Mouse (Mus musculus): Measurements from ENCODE around the gene Atxn2l. TPM values are rescaled to one million over a fixed set of nuclear protein-coding genes. Genes with fewer than 3 reads are reported as not detected.

The Atxn2l gene
- 10 to 100 TPM; 57.0 to 70.7 TPM for total RNA-seq (2021)
- long read RNA-seq, experiment 1, partial matches to known transcripts = 7 of 23 reads
- long read RNA-seq, experiment 1, other reads (novel, unspliced or antisense) = 16 of 23 reads
- long read RNA-seq, experiment 2, partial matches to known transcripts = 6 of 27 reads
- long read RNA-seq, experiment 2, other reads (novel, unspliced or antisense) = 21 of 27 reads

GRCm38 (mm10) chr7:126503273-126503878, at the start of gene Atxn2l:
TSS of gene Atxn2l (minus strand) at chr7:126503437.
- peak; percentile 97 to 99 for DNase-seq (ENCODE audit: low spot score in 2 of 2)

- no peak for DNase-seq (ENCODE audit: low spot score in 2 of 2)
Observed at GRCm38 (mm10) chr7:126545631-126546030, 42.4 kb upstream of the Atxn2l start.

- no peak for DNase-seq (ENCODE audit: low spot score in 2 of 2)
Observed at GRCm38 (mm10) chr7:126541661-126542060, 38.4 kb upstream of the Atxn2l start.

- DNase-seq (ENCODE audit: low spot score in 2 of 2) = no peak
Observed at GRCm38 (mm10) chr7:126537820-126538585, 34.8 kb upstream of the Atxn2l start.

- DNase-seq (ENCODE audit: low spot score in 2 of 2) = no peak
Observed at GRCm38 (mm10) chr7:126536466-126536865, 33.2 kb upstream of the Atxn2l start.

- no peak for DNase-seq (ENCODE audit: low spot score in 2 of 2)
Observed at GRCm38 (mm10) chr7:126535766-126536165, 32.5 kb upstream of the Atxn2l start.

- DNase-seq (ENCODE audit: low spot score in 2 of 2) = no peak
Observed at GRCm38 (mm10) chr7:126533434-126533833, 30.2 kb upstream of the Atxn2l start.

GRCm38 (mm10) chr7:126528166-126528577, 24.9 kb upstream of the Atxn2l start:
- DNase-seq (ENCODE audit: low spot score in 2 of 2) = peak in 1 of 2 experiments; percentile 13

- DNase-seq (ENCODE audit: low spot score in 2 of 2) = no peak
Observed at GRCm38 (mm10) chr7:126523316-126523715, 20.1 kb upstream of the Atxn2l start.

GRCm38 (mm10) chr7:126519513-126519912, 16.3 kb upstream of the Atxn2l start:
- DNase-seq (ENCODE audit: low spot score in 2 of 2) = peak in 1 of 2 experiments; percentile 30

- no peak for DNase-seq (ENCODE audit: low spot score in 2 of 2)
Observed at GRCm38 (mm10) chr7:126518261-126518941, 15.2 kb upstream of the Atxn2l start.

- no peak for DNase-seq (ENCODE audit: low spot score in 2 of 2)
Observed at GRCm38 (mm10) chr7:126511287-126511686, 8.1 kb upstream of the Atxn2l start.

- DNase-seq (ENCODE audit: low spot score in 2 of 2) = no peak
Observed at GRCm38 (mm10) chr7:126507126-126507778, 4.0 kb upstream of the Atxn2l start.

- DNase-seq (ENCODE audit: low spot score in 2 of 2) = no peak
Observed at GRCm38 (mm10) chr7:126504913-126505312, 1.7 kb upstream of the Atxn2l start.

GRCm38 (mm10) chr7:126502751-126503150, 486 bp downstream of the Atxn2l start:
- DNase-seq (ENCODE audit: low spot score in 2 of 2) = no peak

- peak; percentile 87 to 92 for DNase-seq (ENCODE audit: low spot score in 2 of 2)
Observed at GRCm38 (mm10) chr7:126502023-126502741, 1.1 kb downstream of the Atxn2l start.

GRCm38 (mm10) chr7:126501684-126502022, 1.6 kb downstream of the Atxn2l start:
- no peak for DNase-seq (ENCODE audit: low spot score in 2 of 2)

- DNase-seq (ENCODE audit: low spot score in 2 of 2) = no peak
Observed at GRCm38 (mm10) chr7:126499416-126499815, 3.8 kb downstream of the Atxn2l start.

- DNase-seq (ENCODE audit: low spot score in 2 of 2) = no peak
Observed at GRCm38 (mm10) chr7:126497966-126498365, 5.3 kb downstream of the Atxn2l start.

- DNase-seq (ENCODE audit: low spot score in 2 of 2) = no peak
Observed at GRCm38 (mm10) chr7:126496475-126496874, 6.8 kb downstream of the Atxn2l start.

- DNase-seq (ENCODE audit: low spot score in 2 of 2) = no peak
Observed at GRCm38 (mm10) chr7:126494120-126494519, 9.1 kb downstream of the Atxn2l start.

All from gastrocnemius, postnatal 4 days (tissue).